ENCODE assay signal across 22 mouse cellular contexts in the genomic region with DNA sequence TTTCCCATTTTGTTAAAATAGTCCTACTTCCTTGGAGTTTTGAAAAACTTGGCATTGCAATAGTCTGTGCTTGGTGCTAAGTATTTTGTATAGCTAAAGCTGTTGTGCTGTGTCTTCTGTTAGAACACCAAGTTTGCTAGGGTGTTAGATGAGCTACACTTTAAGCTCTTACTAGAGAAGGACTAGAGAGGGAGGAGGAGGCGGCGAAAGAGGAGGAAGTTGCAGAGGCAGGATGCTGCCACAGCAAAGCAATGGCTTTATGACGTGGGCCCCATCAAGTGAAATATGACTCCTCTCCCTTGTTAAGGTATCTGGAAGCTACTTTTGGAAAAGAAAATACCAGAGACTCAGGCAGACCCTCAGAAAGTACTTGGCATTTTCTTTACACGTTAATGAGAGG.
DNase-seq lines count a peak whose midpoint lies in the region; ATAC-seq and TF ChIP-seq lines count a peak whose summit lies in the region.
"Had no signal": no experiment of that assay in that cellular context is flagged by ENCODE, and none has a peak within 500 bp of the region (broad histone marks: within the 10 kb centered on the region; RNA-seq: fewer than 3 reads in every experiment).

No protein-coding gene starts in this region.

- no peak overlapping the region for H3K4me2 ChIP-seq in forebrain, embryonic 15.5 days (replicated peaks)
- H3K4me2 ChIP-seq: forebrain, embryonic 13.5 days; hindbrain, embryonic 15.5 days; liver, embryonic 15.5 days had no signal

- no peaks in the 10 kb centered on the region for H3K36me3 ChIP-seq in forebrain, embryonic 15.5 days
- H3K36me3 ChIP-seq: heart, embryonic 10.5 days; hindbrain, embryonic 15.5 days; liver, embryonic 15.5 days had no signal

- no peaks in the 10 kb centered on the region for H3K9me3 ChIP-seq in forebrain, embryonic 15.5 days
- H3K9me3 ChIP-seq: forebrain, embryonic 13.5 days; heart, embryonic 10.5 days; liver, embryonic 15.5 days had no signal

- peak; percentile 47; the same call in 1 of the 2 replicates for ATAC-seq in granulocyte monocyte progenitor cell, adult 5-6 weeks (replicated peaks; ENCODE audit: poor library complexity, severe bottlenecking)
- no peak for ATAC-seq in forebrain, embryonic 15.5 days (replicated peaks)
- ATAC-seq: forebrain, embryonic 13.5 days; lung, postnatal 0 days; midbrain, embryonic 16.5 days had no signal

- no peaks in the 10 kb centered on the region for H3K4me1 ChIP-seq in forebrain, embryonic 15.5 days
- H3K4me1 ChIP-seq: forebrain, embryonic 13.5 days; hindbrain, embryonic 15.5 days; liver, embryonic 15.5 days had no signal

- intact Hi-C loops in left cerebral cortex, adult 2 months (cut with DNase I) = no loop called here

- H3K4me3 ChIP-seq in left cerebral cortex, adult 2 months = no peak overlapping the region
- H3K4me3 ChIP-seq in forebrain, embryonic 15.5 days = no peak overlapping the region
- H3K4me3 ChIP-seq: forebrain, embryonic 13.5 days; heart, embryonic 10.5 days; hindbrain, embryonic 15.5 days; liver, embryonic 15.5 days had no signal

- no peaks in the 10 kb centered on the region for H3K27me3 ChIP-seq in forebrain, embryonic 15.5 days
- H3K27me3 ChIP-seq: forebrain, embryonic 13.5 days; hindbrain, embryonic 15.5 days; liver, embryonic 15.5 days had no signal

- WGBS in forebrain, embryonic 15.5 days = 58% methylated on average over 4 of the region's 4 CpGs

- H3K27ac ChIP-seq in left cerebral cortex, adult 2 months = no peak overlapping the region
- no peak overlapping the region for H3K27ac ChIP-seq in forebrain, embryonic 15.5 days (replicated peaks)
- H3K27ac ChIP-seq: forebrain, embryonic 13.5 days; heart, embryonic 10.5 days; hindbrain, embryonic 15.5 days; liver, embryonic 15.5 days; stomach, postnatal 0 days had no signal

- H3K9ac ChIP-seq in forebrain, embryonic 15.5 days (replicated peaks) = no peak overlapping the region
- H3K9ac ChIP-seq: forebrain, embryonic 13.5 days; hindbrain, embryonic 15.5 days; liver, embryonic 15.5 days had no signal

- DNase-seq in left cerebral cortex, adult 18-20 months (ENCODE audit: low spot score in 2 of 2) = peak; percentile 10 to 45
- DNase-seq in left cerebral cortex, adult 2 months (ENCODE audit: extremely low spot score in 1 of 2, low spot score in 2 of 2) = no peak
- DNase-seq in embryo, embryonic 10.5 days (ENCODE audit: low spot score) = peak; percentile 34
- peak; percentile 6 to 13 for DNase-seq in thymus, postnatal 36 days
- DNase-seq in retina, embryonic 14.5 days (ENCODE audit: low spot score) = no peak
- DNase-seq: adrenal gland, adult 8-10 months; cerebellum, adult 11-12 months; cerebellum, postnatal 36 days; gastrocnemius, postnatal 25 days; heart, postnatal 14 days; kidney, adult 18-20 months; kidney, postnatal 14 days; right cerebral cortex, postnatal 25 days had no signal

- TF ChIP-seq CTCF in left cerebral cortex, adult 2 months (IDR thresholded peaks at IDR 0.05) = no peak

Comparison
In these comparisons a context has a peak if more than half of its experiments do, and no peak if none do; other contexts are left out.
1. DNase-seq: peak in left cerebral cortex, adult 18-20 months (2 of 2), embryo, embryonic 10.5 days (single experiment) and thymus, postnatal 36 days (2 of 2); none in left cerebral cortex, adult 2 months (0 of 2) and retina, embryonic 14.5 days (single experiment).